Mouse (Mus musculus): Measurements from ENCODE around the gene Ly6g6e.

GRCm38 (mm10) chr17:35082841-35083576 is 6.3 kb downstream of the Ly6g6e start:
- TF ChIP-seq CTCF (IDR thresholded peaks at IDR 0.05; ENCODE audit: borderline replicate concordance, extremely low read depth, insufficient read depth, insufficient read length): no peak
- TF ChIP-seq POLR2A (IDR thresholded peaks at IDR 0.05; ENCODE audit: borderline replicate concordance, extremely low read depth, insufficient read depth, insufficient read length, poor library complexity, severe bottlenecking): no peak

All from brain, embryonic 14.5 days (tissue).